Mouse (Mus musculus): ENCODE data around the gene Gm11938. TPM values are rescaled to one million over a fixed set of nuclear protein-coding genes. Genes with fewer than 3 reads are reported as not detected.
"Not testable (repeated sequence)": the region's sequence is repeated elsewhere in the genome, so short reads cannot be mapped to it uniquely, and the experiment has no call there.

The Gm11938 gene
- polyA plus RNA-seq, 1 experiment: not detected

DNA sequence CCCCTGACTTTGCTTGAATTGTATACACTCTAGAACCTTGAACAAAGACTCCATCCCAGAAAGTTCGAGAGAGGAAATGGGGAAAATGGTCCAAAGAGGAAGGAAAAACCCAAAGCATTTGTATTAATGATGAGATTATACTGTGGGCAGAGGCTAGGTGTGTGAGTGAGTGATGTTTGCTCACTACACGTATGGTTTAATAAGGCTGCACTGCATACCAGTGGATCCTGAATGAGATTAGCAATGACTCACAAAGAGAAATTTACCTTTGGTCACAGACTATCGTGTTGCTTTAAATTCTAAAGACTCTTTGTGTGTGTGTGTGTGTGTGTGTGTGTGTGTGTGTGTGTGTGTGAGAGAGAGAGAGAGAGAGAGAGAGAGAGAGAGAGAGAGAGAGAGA, 27.8 kb upstream of the Gm11938 start:
- Histone ChIP-seq H3K4me3 (ENCODE audit: insufficient read depth, low read depth, low read length) (no peak overlapping the region), H3K4me1 (ENCODE audit: control insufficient read depth, insufficient read depth, low read length) (peaks cover 6% of the 10 kb centered on the region; the same call in 1 of the 2 replicates), H3K27ac (ENCODE audit: insufficient read depth, low read depth, low read length) (no peak overlapping the region)
- 71% methylated on average over 3 of the region's 3 CpGs for WGBS
- TF ChIP-seq POLR2A (IDR thresholded peaks at IDR 0.05; ENCODE audit: insufficient read depth, low read depth, low read length) (no peak), CTCF (IDR thresholded peaks at IDR 0.05; ENCODE audit: insufficient read depth, low read depth, low read length) (no peak)

DNA sequence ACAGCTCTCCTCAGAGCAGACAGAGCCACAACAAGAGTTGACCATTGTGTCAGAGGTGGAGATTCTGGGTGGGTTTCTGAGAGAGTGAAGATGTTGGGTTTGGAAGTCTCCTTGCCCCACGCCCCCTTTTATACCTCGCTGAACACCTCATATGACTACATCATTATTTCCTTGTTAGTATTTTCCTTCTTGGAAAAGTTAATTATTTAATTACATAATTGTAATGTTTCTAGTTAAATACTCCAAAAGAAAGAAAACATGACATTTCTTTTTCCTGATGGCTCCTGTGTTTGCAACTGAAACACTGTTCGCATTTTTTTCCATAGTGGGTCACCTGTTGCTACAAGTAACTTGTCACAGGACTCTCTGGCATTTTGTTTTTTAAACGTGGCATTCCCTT, 25.0 kb upstream of the Gm11938 start, which contains the start of gene Krtap4-1:
Gene Krtap4-1, minus strand, starts transcription at position 101 of the 400 bp plus-strand sequence.
- WGBS: 74% methylated on average over 4 of the region's 4 CpGs
- Histone ChIP-seq H3K4me3 (ENCODE audit: insufficient read depth, low read depth, low read length) (no peak within 1 kb of the TSS), H3K27ac (ENCODE audit: insufficient read depth, low read depth, low read length) (no peak within 1 kb of the TSS), H3K4me1 (ENCODE audit: control insufficient read depth, insufficient read depth, low read length) (no peaks in the 10 kb centered on the region)
- TF ChIP-seq POLR2A (IDR thresholded peaks at IDR 0.05; ENCODE audit: insufficient read depth, low read depth, low read length) (no peak), CTCF (IDR thresholded peaks at IDR 0.05; ENCODE audit: insufficient read depth, low read depth, low read length) (no peak)

DNA sequence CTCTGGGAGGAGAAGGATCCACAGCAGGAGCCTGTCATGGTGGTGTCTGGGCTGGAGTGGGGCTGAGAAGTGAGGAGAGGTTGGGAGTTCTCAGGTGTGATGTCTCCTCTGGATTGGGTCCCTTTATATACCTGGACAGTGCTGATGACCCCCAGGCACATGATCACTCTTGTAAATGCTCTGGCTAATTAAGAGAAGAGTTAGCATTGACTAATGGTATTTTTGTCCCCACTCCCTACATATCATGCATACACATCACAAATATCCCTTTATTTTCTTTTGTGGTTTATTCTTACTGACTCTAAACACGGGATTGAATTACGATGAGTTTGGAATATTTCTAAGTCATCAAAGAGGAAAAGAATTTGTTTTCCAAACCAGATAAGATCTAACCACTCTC, 17.2 kb upstream of the Gm11938 start, which contains the start of gene Gm11562:
Gene Gm11562, minus strand, starts transcription at position 101 of the 400 bp plus-strand sequence.
- 94% methylated on average over 2 of the region's 2 CpGs for WGBS

DNA sequence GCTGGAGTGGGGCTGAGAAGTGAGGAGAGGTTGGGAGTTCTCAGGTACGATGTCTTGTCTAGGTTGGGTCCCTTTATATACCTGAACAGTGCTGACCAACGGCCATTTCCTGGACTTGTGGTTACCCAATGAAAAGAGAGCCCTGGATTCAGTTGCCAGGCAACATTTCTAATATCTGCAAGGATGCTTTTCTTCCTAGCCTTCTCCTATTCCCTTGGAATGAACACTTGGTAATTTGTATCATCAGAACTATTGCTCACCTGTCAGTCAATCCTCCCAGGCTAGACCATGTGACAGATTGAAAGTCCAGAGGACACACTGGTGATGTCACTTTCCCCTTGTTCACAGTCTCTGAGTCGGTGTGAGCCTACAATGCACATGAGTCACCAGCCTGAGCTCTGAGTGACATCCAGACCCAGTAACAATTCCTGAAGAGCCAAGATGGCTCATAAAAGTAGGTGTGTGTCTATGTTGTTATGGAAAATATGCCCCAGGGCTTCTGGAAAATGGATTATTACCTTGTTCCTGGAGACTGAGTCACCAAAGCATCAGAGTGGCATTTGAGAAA, 11.8 kb upstream of the Gm11938 start, which contains the start of gene Krtap2-4:
Gene Krtap2-4, minus strand, starts transcription at position 51 of the 568 bp plus-strand sequence.
- Histone ChIP-seq H3K4me3 (ENCODE audit: insufficient read depth, low read depth, low read length) (no peak within 1 kb of the TSS), H3K4me1 (ENCODE audit: control insufficient read depth, insufficient read depth, low read length) (no peaks in the 10 kb centered on the region), H3K27ac (ENCODE audit: insufficient read depth, low read depth, low read length) (no peak within 1 kb of the TSS)
- TF ChIP-seq CTCF (IDR thresholded peaks at IDR 0.05; ENCODE audit: insufficient read depth, low read depth, low read length): no peak
- TF ChIP-seq POLR2A (IDR thresholded peaks at IDR 0.05; ENCODE audit: insufficient read depth, low read depth, low read length): no peak
- 54% methylated on average over 3 of the region's 3 CpGs for WGBS

More for the DNA sequence above, 17.2 kb upstream of the Gm11938 start, which contains the start of gene Gm11562:
- Histone ChIP-seq H3K4me1 (ENCODE audit: control insufficient read depth, insufficient read depth, low read length) (no peaks in the 10 kb centered on the region), H3K27ac (ENCODE audit: insufficient read depth, low read depth, low read length) (no peak within 1 kb of the TSS), H3K4me3 (ENCODE audit: insufficient read depth, low read depth, low read length) (no peak within 1 kb of the TSS)
- TF ChIP-seq POLR2A (IDR thresholded peaks at IDR 0.05; ENCODE audit: insufficient read depth, low read depth, low read length) (no peak), CTCF (IDR thresholded peaks at IDR 0.05; ENCODE audit: insufficient read depth, low read depth, low read length) (no peak)

DNA sequence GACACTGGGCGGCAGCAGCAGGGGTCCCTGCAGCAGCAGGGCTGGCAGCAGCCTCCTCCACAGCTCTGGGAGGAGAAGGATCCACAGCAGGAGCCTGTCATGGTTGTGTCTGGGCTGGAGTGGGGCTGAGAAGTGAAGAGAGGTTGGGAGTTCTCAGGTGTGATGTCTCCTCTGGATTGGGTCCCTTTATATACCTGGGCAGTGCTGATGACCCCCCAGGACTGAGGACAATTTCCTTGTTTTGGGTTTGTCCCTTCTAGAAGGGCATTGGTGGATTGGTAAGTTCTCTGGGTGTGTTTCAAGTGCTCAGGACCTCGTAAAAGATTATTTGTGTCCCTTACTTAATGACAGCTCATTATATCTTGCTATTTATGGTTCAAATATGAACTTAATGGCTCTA, 7.0 kb upstream of the Gm11938 start, which contains the start of gene Gm11937:
Gene Gm11937, minus strand, starts transcription at position 101 of the 400 bp plus-strand sequence.
- WGBS: 89% methylated on average over 1 of the region's 2 CpGs
- not testable (repeated sequence) for H3K4me3 ChIP-seq (ENCODE audit: insufficient read depth, low read depth, low read length); H3K4me1 ChIP-seq (ENCODE audit: control insufficient read depth, insufficient read depth, low read length); H3K27ac ChIP-seq (ENCODE audit: insufficient read depth, low read depth, low read length)

DNA sequence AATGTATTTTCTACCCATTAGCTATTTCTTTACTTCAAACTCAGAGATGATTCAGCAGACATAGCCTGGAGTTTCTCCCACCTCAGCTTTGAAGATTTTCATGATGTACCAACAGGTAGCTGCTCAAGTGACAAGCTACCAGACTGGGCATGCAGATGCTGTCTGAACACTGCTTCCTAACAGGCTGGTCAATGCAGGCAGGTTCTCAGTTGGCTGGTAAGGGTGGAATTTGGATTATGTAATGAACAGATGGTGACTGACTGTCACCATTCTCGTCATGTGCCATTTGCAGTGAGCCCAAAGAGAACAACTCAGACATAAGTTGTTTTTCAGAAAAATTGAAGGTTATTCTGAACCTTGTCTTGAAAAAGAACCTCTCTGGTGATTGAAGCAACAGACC, 6.0 kb upstream of the Gm11938 start:
- Histone ChIP-seq H3K27ac (ENCODE audit: insufficient read depth, low read depth, low read length) (no peak overlapping the region), H3K4me3 (ENCODE audit: insufficient read depth, low read depth, low read length) (no peak overlapping the region), H3K4me1 (ENCODE audit: control insufficient read depth, insufficient read depth, low read length) (no peaks in the 10 kb centered on the region)
- TF ChIP-seq POLR2A (IDR thresholded peaks at IDR 0.05; ENCODE audit: insufficient read depth, low read depth, low read length) (no peak), CTCF (IDR thresholded peaks at IDR 0.05; ENCODE audit: insufficient read depth, low read depth, low read length) (no peak)
- WGBS: 83% methylated on average over 1 of the region's 1 CpGs

DNA sequence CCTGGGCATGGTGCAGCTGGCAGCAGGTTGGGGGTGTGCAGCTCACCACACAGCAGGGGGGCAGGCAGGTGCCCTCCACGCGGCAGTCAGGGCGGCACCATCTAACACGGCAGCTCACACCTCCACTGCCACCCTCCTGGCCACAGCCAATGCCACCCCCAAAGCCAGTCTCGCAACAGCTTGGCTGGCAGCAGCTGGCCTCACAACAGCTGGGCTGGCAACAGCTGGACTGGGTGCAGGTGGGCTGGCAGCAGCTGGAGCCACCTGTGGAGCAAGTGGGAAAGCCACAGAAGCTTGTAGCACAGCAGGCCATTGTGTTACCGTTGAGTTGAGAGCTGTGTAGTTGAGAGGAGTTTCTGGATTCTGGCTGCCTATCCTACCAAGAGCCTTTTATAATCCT, 5.4 kb downstream of the Gm11938 start, which contains the start of gene Krtap9-3:
Gene Krtap9-3, minus strand, starts transcription at position 364 of the 400 bp plus-strand sequence.
- H3K27ac ChIP-seq (ENCODE audit: insufficient read depth, low read depth, low read length); H3K4me1 ChIP-seq (ENCODE audit: control insufficient read depth, insufficient read depth, low read length); H3K4me3 ChIP-seq (ENCODE audit: insufficient read depth, low read depth, low read length): not testable (repeated sequence)
- WGBS: 80% methylated on average over 6 of the region's 6 CpGs

DNA sequence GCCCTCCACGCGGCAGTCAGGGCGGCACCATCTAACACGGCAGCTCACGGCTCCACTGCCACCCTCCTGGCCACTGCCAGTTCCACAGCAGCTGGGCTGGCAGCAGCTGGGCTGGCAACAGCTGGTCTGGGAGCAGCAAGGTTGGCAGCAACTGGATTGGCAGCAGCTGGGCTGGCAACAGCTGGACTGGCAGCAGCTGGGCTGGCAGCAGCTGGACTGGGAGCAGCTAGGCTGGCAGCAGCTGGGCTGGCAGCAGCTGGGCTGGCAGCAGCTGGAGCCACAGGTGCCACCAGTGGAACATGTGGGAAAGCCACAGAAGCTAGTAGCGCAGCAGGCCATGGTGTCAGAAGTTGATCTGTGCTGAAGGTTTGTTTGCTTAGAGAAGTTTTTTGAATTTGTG, 12.1 kb downstream of the Gm11938 start, which contains the start of gene Krtap1-3:
Gene Krtap1-3, minus strand, starts transcription at position 359 of the 400 bp plus-strand sequence.
- H3K4me3 ChIP-seq (ENCODE audit: insufficient read depth, low read depth, low read length): no peak within 1 kb of the TSS
- H3K27ac ChIP-seq (ENCODE audit: insufficient read depth, low read depth, low read length): no peak within 1 kb of the TSS
- TF ChIP-seq POLR2A (IDR thresholded peaks at IDR 0.05; ENCODE audit: insufficient read depth, low read depth, low read length) (no peak), CTCF (IDR thresholded peaks at IDR 0.05; ENCODE audit: insufficient read depth, low read depth, low read length) (no peak)
- H3K4me1 ChIP-seq (ENCODE audit: control insufficient read depth, insufficient read depth, low read length): no peaks in the 10 kb centered on the region
- 82% methylated on average over 6 of the region's 6 CpGs for WGBS

DNA sequence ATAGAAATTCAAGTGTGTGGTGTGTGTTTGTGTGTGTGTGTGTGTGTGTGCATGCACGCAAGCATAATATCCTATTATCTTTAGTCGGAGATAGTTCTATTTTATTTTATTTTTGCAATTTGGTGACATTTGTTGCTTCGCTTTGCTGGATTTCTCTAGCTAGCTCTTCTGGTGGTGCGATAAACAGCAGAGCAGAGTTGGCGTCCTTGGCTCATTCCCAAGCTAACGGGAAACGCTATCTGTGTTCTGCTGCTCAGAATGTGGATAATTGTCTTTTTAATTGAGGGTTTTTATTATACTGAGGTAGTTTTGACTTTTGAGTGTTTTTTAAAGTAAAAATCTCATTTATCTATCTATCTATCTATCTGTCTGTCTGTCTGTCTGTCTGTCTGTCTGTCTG, 18.0 kb downstream of the Gm11938 start:
- Histone ChIP-seq H3K4me3 (ENCODE audit: insufficient read depth, low read depth, low read length) (no peak overlapping the region), H3K27ac (ENCODE audit: insufficient read depth, low read depth, low read length) (no peak overlapping the region), H3K4me1 (ENCODE audit: control insufficient read depth, insufficient read depth, low read length) (peaks cover 8% of the 10 kb centered on the region)
- WGBS: 48% methylated on average over 7 of the region's 7 CpGs
- no peak for TF ChIP-seq POLR2A (IDR thresholded peaks at IDR 0.05; ENCODE audit: insufficient read depth, low read depth, low read length)
- TF ChIP-seq CTCF (IDR thresholded peaks at IDR 0.05; ENCODE audit: insufficient read depth, low read depth, low read length): no peak

Measured in olfactory bulb, adult 2 months (tissue).